Mouse (Mus musculus) E14TG2a.4 (cell line): ENCODE measurements around the gene Homer1.

Experiments used
- CTCF ChIP-seq: conservative IDR thresholded peaks from 2 replicates; pipeline ENCODE4 v1.5.1; 2014; ENCODE audit warnings: low read length
- POU5F1 ChIP-seq: IDR thresholded peaks from 2 replicates; pipeline ENCODE4 v1.6.1; 2014; ENCODE audit warnings: low read length, borderline replicate concordance

DNA sequence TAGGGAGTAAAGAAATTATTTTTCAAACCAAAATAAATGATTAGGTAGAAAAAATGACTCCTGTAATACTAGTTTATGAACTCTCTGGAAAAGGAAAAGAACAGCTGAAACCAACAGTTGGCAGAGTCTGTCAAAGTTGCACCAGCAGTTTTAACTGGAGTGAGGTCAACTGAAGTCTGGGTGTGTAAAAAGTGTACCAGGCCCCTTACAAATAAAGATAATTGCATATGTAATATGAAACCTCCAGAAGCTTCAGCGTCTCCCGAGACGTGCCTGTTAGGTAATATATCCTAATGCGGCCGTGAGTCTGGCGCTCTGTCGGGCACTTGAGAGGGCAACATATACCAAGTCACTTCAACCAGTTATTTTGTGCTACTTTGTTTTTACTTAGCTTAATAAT is 8.3 kb downstream of the Homer1 start:
- TF ChIP-seq CTCF (no peak), POU5F1 (no peak)
